ENCODE assay signal across 22 mouse cellular contexts in the genomic region with DNA sequence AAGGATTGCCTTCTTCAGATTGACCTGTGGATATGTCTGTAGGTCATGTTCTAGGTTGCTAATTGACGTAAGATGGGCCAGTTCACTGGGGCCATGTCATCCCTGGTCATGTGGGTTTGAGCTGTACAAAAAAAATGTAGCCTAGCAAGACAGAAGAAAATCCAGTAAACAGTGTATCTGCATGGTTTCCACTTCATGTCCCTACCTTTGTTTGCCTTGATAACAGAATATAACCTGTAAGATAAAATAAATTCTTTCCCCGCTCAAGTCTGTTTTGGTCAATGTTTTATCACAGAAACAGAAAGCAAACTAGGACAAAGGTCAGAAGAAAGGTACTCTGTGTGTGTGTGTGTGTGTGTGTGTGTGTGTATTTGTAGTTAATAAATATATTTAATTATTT.
"Had no signal": no experiment of that assay in that cellular context is flagged by ENCODE, and none has a peak within 500 bp of the region (broad histone marks: within the 10 kb centered on the region; RNA-seq: fewer than 3 reads in every experiment).

No protein-coding gene starts in this region.

- H3K27me3 ChIP-seq: lung, embryonic 15.5 days; midbrain, embryonic 15.5 days; neural tube, embryonic 13.5 days; neural tube, embryonic 15.5 days had no signal

- H3K27ac ChIP-seq: lung, embryonic 15.5 days; macrophage; midbrain, embryonic 13.5 days; midbrain, embryonic 15.5 days; neural tube, embryonic 13.5 days; neural tube, embryonic 15.5 days had no signal

- H3K4me3 ChIP-seq: lung, embryonic 15.5 days; megakaryocyte, embryonic 14.5 days; midbrain, embryonic 13.5 days; midbrain, embryonic 15.5 days; myocyte; neural tube, embryonic 13.5 days; neural tube, embryonic 15.5 days had no signal

- H3K9me3 ChIP-seq: lung, embryonic 15.5 days; megakaryocyte, embryonic 14.5 days; midbrain, embryonic 13.5 days; midbrain, embryonic 15.5 days; neural tube, embryonic 13.5 days; neural tube, embryonic 15.5 days had no signal

- H3K4me2 ChIP-seq: lung, embryonic 15.5 days; midbrain, embryonic 11.5 days; midbrain, embryonic 13.5 days; midbrain, embryonic 15.5 days; neural tube, embryonic 13.5 days; neural tube, embryonic 15.5 days had no signal

- H3K9ac ChIP-seq: liver, postnatal 0 days; lung, embryonic 15.5 days; midbrain, embryonic 13.5 days; midbrain, embryonic 15.5 days; neural tube, embryonic 13.5 days; neural tube, embryonic 15.5 days had no signal

- H3K4me1 ChIP-seq: lung, embryonic 15.5 days; megakaryocyte, embryonic 14.5 days; midbrain, embryonic 13.5 days; midbrain, embryonic 15.5 days; neural tube, embryonic 13.5 days; neural tube, embryonic 15.5 days had no signal

- H3K36me3 ChIP-seq: lung, embryonic 15.5 days; midbrain, embryonic 13.5 days; midbrain, embryonic 15.5 days; neural tube, embryonic 13.5 days; neural tube, embryonic 15.5 days had no signal

- DNase-seq: liver, postnatal 0 days; lung, adult 2 months; lung, postnatal 14 days; lung, postnatal 36 days; retina, postnatal 1 day; right cerebral cortex, adult 18-20 months; right cerebral cortex, postnatal 25 days; right cerebral cortex, postnatal 4 days; spleen, adult 18-20 months; thymus, adult 18-20 months; thymus, postnatal 14 days; thymus, postnatal 36 days had no signal

- ATAC-seq: liver, postnatal 0 days; lung, postnatal 0 days; midbrain, embryonic 13.5 days; midbrain, embryonic 15.5 days had no signal
